Mouse (Mus musculus) fat pad, adult 2 months (tissue): ENCODE data around the gene Mab21l3.

Experiments used
- DNase-seq: peaks from one replicate; pipeline ENCODE4 v3.0.0-alpha.2; 2011; ENCODE audit warnings: low read depth, low spot score; ENCODE audit errors: extremely low read depth

Gene Mab21l3

DNA sequence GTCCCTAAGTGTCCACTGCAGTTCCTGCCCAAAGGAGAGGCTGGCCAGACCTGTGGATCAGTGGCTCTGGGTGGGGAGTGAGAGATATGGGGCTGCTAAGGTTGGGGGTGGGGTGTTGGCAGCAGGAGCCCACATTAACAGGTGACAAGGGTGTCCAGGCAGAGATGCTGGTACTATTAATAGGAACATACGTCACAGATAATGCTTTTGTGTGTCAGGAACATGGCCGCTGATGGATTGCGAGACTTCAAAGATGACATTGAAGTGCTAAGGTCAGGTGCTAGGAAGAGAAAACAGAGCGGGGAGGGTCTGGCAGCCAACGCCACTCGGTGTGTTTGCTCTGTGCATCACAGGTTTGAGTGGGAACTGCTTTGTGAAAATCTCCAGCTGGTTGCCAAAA lies 44.4 kb downstream of the Mab21l3 start:
- no peak for DNase-seq

GRCm38 (mm10) chr3:101803764-101804163 lies 45.0 kb downstream of the Mab21l3 start:
- no peak for DNase-seq

DNA sequence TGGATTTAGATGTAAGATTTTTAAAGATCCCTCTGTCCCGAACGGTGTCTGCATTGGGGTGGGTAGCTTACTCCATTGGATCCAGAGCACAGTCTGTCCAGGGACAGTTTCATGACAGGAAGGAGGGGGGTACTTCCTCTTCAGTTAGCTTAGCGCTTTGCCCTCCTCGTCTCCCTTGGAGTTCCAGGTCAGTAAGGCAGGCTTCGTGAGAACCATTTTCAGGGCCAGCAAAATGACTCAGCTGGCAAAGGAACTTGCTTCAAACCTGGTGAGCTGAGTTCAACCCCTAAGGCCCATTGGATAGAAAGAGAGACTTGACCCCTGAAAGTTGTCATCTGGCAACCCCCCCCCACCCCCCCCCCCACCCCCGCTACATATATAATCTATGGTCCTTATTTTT lies 46.0 kb downstream of the Mab21l3 start:
- DNase-seq: no peak

- DNase-seq: no peak
Observed at GRCm38 (mm10) chr3:101800596-101801018, 48.2 kb downstream of the Mab21l3 start.

GRCm38 (mm10) chr3:101799852-101800595 lies 48.7 kb downstream of the Mab21l3 start:
- no peak for DNase-seq

DNA sequence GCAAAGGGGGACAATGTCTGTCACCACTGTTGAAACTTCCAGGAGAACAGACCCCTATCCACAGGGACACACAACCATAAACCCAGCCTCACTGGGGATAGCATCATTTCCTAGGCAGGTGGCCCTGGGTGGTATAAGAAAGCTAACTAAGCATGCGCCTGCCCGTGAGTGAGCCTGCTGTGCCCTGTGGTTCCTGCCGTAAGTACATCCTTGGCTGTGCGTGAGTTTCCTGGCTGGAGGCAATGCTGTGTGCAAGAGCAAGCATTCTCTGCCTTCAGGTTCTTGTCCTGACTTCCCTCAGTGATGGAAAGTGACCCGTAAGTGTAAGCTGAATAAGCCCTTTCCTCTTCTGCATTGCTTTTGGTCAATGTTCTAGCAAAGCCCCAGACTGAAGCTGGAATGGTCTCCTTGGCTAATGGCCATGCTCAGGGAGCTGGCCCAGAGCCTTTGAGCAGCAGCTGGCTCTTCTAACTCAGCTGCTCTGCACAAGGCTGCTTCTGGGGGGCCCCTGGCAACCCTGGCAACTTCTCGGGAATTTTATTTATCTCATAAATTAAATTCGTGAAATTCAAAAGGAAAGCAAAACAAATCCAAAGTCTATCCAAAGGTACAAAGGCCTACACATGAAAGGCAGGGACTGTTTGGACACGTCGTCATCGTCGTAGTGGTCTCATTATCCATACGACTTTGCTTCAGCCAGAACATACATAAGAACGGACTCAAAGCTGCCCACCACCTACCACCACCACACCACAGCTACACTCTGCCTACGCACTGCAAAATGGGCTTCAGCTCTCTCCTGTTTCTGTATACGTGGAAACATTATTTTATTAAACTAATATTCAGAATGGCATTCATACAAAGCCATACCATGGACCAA lies 50.7 kb downstream of the Mab21l3 start:
- DNase-seq: no peak

DNA sequence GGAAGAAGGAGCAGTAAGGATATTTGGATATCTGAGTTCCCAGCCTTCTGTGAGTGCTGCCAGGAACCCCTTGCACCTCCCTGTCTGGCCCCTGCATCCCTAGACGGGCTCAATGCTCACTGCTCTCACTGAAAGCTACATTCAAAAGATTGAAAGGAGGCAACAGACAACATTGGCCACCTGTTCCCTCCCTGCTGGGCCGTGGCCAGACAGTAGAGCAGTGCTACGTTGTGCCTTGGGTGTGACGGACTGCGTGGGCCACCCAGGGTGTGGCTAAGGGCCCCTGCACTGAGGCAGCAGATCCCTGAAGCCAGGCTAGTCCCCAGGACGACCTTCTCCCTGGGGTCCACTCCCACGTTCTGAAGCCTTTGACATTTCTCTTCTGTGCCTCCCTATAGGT lies 52.5 kb downstream of the Mab21l3 start:
- DNase-seq: no peak

DNA sequence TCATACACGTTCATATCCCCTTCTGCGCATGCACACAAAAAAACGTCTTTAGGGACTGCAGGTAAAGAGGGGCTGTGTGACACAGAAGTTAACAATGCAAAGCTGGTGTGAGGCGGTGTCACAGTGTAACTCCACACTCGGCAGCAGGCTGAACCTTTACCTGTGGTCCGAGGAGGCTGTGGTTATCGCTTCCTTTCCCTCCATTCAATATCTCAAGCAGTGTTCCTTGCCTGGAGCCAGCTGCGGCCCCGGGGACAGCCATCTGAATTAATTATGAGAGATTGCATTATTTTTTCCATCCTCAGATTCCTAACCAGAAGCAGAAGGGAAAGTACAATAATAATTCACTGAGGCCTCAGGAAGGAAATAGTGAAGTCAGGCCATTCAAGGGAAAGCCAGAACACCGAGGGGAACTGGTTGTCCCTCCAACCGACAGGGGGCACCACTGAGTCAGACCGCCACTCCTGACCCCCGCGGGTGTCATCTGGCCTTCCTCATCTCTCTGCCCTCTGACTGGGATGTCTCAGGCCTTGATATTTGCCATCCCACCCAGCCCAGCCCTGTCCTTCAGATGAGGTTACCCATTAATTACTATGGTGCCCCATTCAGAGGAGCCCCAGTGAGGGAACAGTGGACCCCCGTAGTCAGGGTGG lies 53.2 kb downstream of the Mab21l3 start:
- DNase-seq: no peak

DNA sequence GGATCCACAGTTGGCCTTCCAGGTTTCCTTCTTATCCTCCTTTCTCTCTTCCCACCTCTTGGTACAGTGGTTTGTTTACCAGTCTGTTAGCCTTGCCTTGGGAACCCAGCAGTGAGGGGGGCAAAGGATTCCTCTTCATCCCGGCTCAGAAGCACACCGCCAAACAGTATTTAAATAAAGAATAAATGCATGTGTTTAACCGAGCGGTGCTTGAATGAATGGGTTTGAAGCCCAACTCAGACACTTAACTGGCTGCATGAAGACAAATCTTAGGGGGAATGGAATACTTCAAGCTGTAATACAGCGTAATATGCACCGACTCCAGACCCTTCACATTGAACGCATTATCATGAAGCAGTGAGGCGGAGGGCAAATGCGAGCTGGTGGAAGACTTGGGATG lies 54.1 kb downstream of the Mab21l3 start:
- no peak for DNase-seq

- DNase-seq: no peak
Observed at GRCm38 (mm10) chr3:101794026-101794425, 54.7 kb downstream of the Mab21l3 start.

DNA sequence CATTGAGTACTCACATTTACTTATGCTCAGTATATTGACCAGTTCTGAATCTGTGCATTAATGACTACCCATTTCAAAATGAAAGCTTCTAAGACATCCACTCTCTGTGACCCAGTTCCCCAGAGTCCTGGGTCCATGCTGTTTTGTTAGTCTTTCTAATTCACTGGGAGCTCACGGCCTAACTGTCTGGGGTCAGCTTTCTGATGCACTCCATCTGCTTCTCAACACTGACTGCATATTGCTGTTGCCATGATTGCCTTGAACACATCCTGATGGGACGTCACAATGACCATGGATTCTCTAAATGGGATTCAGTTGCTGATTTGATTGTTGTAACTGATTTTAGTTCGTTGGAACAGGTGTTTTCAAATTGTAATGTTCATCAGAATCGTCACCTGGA lies 56.6 kb downstream of the Mab21l3 start:
- DNase-seq: no peak

DNA sequence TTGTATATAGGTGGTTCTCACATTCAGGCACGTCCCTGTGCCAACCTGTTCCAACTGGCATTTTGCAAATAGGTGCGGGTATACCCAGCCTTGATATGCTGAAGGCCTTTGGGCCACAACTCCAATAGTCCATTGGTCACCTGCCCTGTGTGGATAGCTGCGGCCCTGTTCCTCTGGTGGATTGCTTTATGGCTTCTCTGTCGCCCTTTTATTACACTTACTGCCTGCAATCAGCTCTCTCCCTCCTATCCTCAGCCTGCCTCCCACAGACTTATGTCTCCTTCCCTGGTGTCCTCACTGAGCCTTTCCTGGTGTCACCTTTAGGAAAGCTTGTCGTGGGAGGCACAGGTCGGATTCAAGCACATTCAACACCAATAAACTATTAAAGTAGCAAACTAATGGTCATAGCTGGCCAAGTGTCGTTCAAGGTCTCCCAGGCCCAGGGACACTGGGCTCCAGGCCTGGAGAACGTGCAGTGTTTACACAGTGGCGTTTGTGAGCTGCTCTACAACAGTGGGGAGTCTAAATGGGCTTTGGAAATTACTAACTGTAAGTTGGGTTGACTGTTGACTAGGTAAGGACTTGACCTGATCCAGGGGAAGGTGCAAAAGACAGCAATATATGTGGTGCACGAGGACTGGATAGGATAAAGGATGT lies 63.9 kb downstream of the Mab21l3 start:
- DNase-seq: no peak

GRCm38 (mm10) chr3:101783793-101784192 lies 65.0 kb downstream of the Mab21l3 start:
- DNase-seq: no peak

DNA sequence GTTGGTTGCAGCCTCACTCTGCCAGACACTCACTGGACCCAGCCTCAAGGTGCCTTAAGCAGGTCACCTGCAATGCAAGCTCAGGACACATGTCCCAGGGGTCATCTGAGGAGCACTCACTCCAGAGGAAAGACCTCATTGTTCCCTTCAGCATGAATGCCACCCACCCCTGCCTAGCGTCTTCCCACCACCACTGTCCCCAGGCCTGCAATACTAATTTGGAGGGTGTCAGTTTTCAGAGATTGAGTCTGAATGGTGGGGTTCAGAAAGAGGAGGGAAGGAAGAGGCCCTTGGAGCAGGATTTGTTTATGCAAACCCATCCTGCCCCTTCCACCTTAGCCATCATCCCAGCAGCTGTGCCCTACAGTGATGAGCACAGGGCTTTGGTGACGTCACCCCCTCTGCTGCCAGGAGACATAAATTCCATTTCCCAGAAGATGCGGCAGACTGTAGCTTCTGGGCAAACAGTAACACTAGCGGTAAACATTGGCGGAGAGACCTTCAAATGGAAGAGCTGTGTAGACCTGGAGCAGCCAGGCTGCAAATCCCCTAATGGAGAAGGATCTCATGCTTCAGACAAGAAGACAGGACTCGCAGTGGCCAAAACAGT lies 67.8 kb downstream of the Mab21l3 start:
- DNase-seq: no peak

DNA sequence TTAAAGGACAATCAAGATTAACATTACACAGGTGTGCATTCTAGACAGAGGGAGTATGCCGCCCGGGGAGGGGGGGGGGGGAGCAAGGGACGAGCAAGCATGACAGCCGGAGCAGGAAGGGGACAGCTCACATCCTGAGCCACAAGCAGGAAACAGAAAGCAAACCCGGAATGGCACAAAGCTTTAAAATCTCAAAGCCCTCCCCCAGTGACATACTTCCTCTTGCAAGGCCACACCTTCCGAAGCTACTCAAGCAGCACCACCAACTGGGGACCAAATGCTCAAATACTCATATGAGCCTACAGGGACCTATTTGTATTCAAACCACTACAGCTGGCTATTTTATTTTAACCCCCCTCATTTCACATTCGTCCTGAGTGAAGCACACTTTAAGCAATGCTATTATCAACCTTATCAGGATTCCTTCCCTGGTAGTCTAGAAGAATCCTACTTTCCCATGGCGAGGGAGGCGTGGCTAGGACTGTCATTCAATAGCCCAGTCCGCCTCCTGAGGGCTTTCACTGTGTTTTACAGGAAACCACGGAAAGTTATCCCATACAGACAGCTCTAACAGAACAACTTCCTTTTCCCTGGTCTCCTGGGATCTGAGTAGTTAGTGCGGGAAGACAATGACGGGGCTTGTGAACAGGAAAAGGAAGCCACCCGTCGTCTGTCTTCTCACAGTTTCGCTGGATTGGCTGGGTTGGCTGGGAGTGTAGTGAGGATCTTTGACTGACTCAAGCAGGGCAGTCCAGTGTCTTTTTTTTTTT lies 69.7 kb downstream of the Mab21l3 start:
- DNase-seq: no peak

- DNase-seq: no peak
Observed at GRCm38 (mm10) chr3:101775732-101776131, 73.0 kb downstream of the Mab21l3 start.

DNA sequence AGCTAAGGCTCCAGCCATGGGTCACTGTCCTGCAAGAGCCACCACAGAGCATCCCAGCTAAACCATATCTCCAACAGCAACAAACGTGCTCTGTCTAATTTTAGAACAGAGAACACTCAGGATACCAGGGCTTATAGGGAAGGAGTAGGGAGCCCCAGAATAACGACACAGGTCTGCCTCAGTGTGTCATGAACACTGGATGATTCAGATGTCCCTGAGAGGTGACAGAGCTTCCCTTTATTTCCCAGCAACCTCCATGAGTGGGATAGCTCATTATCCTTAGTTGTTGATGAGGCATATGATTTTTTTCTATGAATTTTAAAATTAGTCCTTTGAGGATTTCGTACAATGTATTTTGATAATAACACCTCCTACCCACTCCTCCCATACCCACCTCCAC lies 78.2 kb downstream of the Mab21l3 start:
- no peak for DNase-seq

DNA sequence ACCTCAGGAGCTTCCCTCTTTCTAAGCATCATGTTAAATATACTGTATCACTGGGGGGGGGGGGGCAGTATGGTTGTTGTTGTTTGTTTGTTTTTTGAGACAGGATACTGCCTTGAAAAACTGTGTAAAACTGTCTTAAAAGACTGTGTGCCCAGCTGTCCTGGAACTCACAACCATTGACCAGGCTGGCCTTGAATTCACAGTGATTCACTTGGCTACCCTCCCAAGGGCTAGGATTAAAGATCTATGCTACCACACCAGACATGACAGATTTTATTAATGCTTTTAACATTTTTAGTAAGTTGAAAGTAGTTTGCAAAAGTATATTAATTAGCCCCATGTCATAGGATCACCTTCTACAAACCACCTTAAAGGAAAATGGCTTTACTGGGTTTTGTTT lies 85.2 kb downstream of the Mab21l3 start:
- DNase-seq: no peak
